Mouse (Mus musculus) cortical plate, adult 2 months (tissue): ENCODE measurements around the gene Hsf5. TPM values are rescaled to one million over a fixed set of nuclear protein-coding genes. Genes with fewer than 3 reads are reported as not detected.
A peak's percentile ranks its signal among the peaks of the same experiment; 100 is the strongest.

Source experiments
- H3K27ac ChIP-seq: fragments of 200-500 bp; 2 replicates; pipeline ENCODE4 v1.5.1; 2012; ENCODE audit warnings: low read length, control low read depth, inconsistent platforms; ENCODE audit not compliant: insufficient read depth
- H3K4me1 ChIP-seq: fragments of 200-500 bp; 2 replicates; pipeline ENCODE4 v1.6.1; 2011; ENCODE audit warnings: low read length; ENCODE audit not compliant: control insufficient read depth, insufficient read depth
- H3K4me3 ChIP-seq: fragments of 200-500 bp; 2 replicates; pipeline ENCODE4 v1.5.1; 2011; ENCODE audit warnings: mild to moderate bottlenecking, low read length, control low read depth; ENCODE audit not compliant: insufficient read depth
- CTCF ChIP-seq: fragments of 200-500 bp; IDR thresholded peaks from 2 replicates; pipeline ENCODE4 v1.5.1; 2011; ENCODE audit warnings: mild to moderate bottlenecking, control low read depth, low read length; ENCODE audit not compliant: insufficient read depth; ENCODE audit errors: extremely low read depth
- POLR2A ChIP-seq: fragments of 200-500 bp; IDR thresholded peaks from 2 replicates; pipeline ENCODE4 v1.6.1; 2011; ENCODE audit warnings: mild to moderate bottlenecking, low read length, control low read depth; ENCODE audit not compliant: insufficient read depth; ENCODE audit errors: extremely low read depth
- polyA plus RNA-seq: library from polyadenylated mRNA; depleted of rRNA; stranded (reverse); fragments of >200 nt; gene quantifications from 2 replicates; pipeline ENCODE4 v1.2.3, GENCODE M21; 2012

Hsf5 gene
- polyA plus RNA-seq, 1 experiment: 0.42 TPM

GRCm38 (mm10) chr11:87579713-87580112 is 37.3 kb upstream of the Hsf5 start:
- no peak for TF ChIP-seq POLR2A
- no peak for TF ChIP-seq CTCF
- Histone ChIP-seq H3K4me1 (peaks cover 4% of the 10 kb centered on the region), H3K4me3 (peak overlapping the region; percentile 24; the same call in 1 of the 2 replicates), H3K27ac (peak overlapping the region; percentile 40; the same call in 1 of the 2 replicates)

- Histone ChIP-seq H3K4me1 (peaks cover 4% of the 10 kb centered on the region), H3K27ac (peak overlapping the region; percentile 89), H3K4me3 (peak overlapping the region; percentile 24)
- no peak for TF ChIP-seq CTCF
- no peak for TF ChIP-seq POLR2A
Measured at GRCm38 (mm10) chr11:87580543-87581085, 36.4 kb upstream of the Hsf5 start.

GRCm38 (mm10) chr11:87581161-87581865 is 35.7 kb upstream of the Hsf5 start:
- Histone ChIP-seq H3K4me3 (peak overlapping the region; percentile 24), H3K27ac (peak overlapping the region; percentile 84), H3K4me1 (peaks cover 4% of the 10 kb centered on the region)
- no peak for TF ChIP-seq CTCF
- TF ChIP-seq POLR2A: no peak

- no peak for TF ChIP-seq CTCF
- TF ChIP-seq POLR2A: 0 out of 2 replicates have a peak, but pooled peaks have one; percentile 29
- H3K4me1 ChIP-seq: peaks cover 4% of the 10 kb centered on the region
- peak overlapping the region; percentile 93 for H3K27ac ChIP-seq
- H3K4me3 ChIP-seq: peak overlapping the region; percentile 24
Measured at GRCm38 (mm10) chr11:87581933-87582710, 34.8 kb upstream of the Hsf5 start.

GRCm38 (mm10) chr11:87583291-87584034 is 33.5 kb upstream of the Hsf5 start:
- no peak overlapping the region; the same call in 1 of the 2 replicates for H3K4me3 ChIP-seq
- TF ChIP-seq POLR2A (no peak), CTCF (no peak)
- H3K4me1 ChIP-seq: no peaks in the 10 kb centered on the region
- peak overlapping the region; percentile 87 for H3K27ac ChIP-seq

GRCm38 (mm10) chr11:87584711-87585505 is 32.1 kb upstream of the Hsf5 start:
- Histone ChIP-seq H3K4me1 (peaks cover 1% of the 10 kb centered on the region; the same call in 1 of the 2 replicates), H3K27ac (peak overlapping the region; percentile 7; the same call in 1 of the 2 replicates), H3K4me3 (no peak overlapping the region)
- TF ChIP-seq POLR2A: no peak
- TF ChIP-seq CTCF: no peak

- no peak overlapping the region for H3K27ac ChIP-seq
- peaks cover 1% of the 10 kb centered on the region for H3K4me1 ChIP-seq
- no peak overlapping the region for H3K4me3 ChIP-seq
- no peak for TF ChIP-seq CTCF
- TF ChIP-seq POLR2A: no peak
Measured at GRCm38 (mm10) chr11:87587211-87587874, 29.6 kb upstream of the Hsf5 start.

GRCm38 (mm10) chr11:87589605-87590004 is 27.4 kb upstream of the Hsf5 start:
- Histone ChIP-seq H3K27ac (no peak overlapping the region), H3K4me1 (peaks cover 7% of the 10 kb centered on the region), H3K4me3 (no peak overlapping the region)
- TF ChIP-seq POLR2A: no peak
- TF ChIP-seq CTCF: no peak
